Mouse (Mus musculus): ENCODE results near the gene Edem1. TPM values are rescaled to one million over a fixed set of nuclear protein-coding genes. Genes with fewer than 3 reads are reported as not detected.

Gene Edem1
- total RNA-seq, 2 experiments from 2014 or later = 25.0 to 27.2 TPM

- DNase-seq (ENCODE audit: extremely low spot score in 1 of 2, low spot score in 2 of 2) = no peak
These were observed 2.4 kb upstream of the Edem1 start for GRCm38 (mm10) chr6:108826070-108826469.

DNA sequence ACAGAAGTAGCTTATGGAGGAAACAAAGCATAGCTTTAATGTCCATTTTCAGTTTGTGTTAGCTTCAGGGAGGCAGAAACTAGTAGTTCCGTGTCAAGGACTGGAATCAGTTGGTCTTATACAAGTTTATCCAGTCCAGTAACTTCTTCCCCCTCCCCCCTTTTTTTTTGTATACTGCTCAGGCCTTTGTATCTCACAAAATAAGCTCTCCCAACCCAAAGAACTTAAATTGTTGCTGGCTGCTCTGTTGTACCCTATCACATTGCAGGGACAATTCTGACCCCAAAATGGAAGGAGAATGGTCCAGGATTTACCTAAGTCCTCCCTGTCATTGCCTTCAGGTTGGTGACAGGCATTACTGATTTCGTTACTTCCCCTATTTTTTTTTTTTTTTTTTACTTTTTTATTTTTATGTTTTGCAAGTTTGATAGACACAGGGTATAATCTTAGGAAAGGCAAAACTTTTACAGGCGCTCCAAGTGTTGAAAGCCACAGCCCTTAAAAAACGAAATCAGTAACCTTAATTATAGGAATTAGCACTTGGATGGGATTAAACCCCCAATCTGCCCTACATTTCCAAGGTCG, 1.0 kb upstream of the Edem1 start:
- no peak for DNase-seq (ENCODE audit: extremely low spot score in 1 of 2, low spot score in 2 of 2)
- intact Hi-C loops (cut with DNase I) = loop anchor here (5.0 kb wide), 1 partner anchor 45 kb away; the partner anchor contains the start of gene Arl8b

More at GRCm38 (mm10) chr6:108826070-108826469, 2.4 kb upstream of the Edem1 start:
- intact Hi-C loops (cut with DNase I) = loop anchor here (5.0 kb wide), 1 partner anchor 44 kb away; the partner anchor contains the start of gene Arl8b

DNA sequence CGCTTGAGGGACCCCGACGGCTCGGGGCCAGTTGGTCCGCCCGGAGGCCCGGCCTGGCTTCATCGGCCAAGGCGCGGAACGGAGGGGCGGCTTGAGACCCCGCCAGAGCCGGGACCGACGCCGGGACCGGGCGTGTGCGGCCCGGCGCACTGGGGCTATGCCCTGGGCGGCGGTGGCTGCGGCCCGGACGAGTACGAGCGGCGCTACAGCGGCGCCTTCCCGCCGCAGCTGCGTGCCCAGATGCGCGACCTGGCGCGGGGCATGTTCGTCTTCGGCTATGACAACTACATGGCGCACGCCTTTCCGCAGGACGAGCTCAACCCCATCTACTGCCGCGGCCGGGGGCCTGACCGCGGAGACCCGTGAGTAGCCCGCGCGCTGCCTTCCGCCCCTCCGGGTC, 431 bp downstream of the Edem1 start:
- intact Hi-C loops (cut with DNase I) = loop anchor here (5.0 kb wide), 1 partner anchor 47 kb away; the partner anchor contains the start of gene Arl8b
- peak in 1 of 2 experiments; percentile 58 for DNase-seq (ENCODE audit: extremely low spot score in 1 of 2, low spot score in 2 of 2)

DNA sequence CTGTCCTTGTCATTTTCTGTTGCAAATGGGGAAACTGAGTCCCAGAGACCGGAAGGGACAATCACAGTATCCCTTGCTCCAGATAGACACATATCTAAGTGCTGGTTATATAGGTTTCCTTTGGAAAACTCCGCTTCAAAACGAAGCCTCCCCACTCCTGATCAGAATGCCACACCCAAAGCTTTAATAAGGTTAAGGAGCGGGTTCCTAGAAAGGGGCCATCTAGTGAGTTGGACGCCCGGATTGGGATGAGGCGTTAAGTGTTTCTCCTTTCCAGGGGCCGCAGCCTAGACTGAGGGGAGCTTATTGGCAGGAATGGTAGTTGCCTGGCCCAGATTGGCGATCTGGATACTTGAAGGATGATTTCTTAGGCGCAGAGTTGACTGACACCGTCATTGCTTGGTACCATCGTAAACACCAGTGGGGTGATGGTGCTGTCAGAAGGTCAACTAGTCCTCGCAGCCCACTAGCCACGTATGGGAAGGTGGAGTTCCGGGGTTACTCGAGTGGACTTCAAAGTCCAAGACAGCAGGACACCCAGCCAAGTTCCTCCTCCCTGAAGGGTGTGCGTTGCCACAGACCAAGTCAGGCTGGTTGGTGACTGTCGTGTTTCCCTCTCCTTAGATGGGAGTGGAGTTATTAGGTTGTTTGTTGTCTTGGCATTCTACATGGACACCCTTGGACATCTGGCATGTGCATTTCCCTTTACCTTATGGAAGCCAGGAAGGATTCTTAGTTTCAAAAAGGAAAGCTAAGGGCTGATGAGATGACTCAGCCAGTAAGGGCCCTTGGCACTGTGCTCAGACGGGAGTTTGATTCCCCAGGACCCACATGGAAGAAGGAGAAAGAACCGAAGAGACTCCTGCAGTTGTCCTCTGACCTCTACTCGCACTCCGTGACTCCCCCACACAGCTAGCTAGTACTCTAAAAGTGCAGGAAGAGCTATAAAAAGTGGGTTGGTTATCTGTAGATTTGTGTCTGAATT, 1.2 kb downstream of the Edem1 start:
- intact Hi-C loops (cut with DNase I) = loop anchor here (5.0 kb wide), 1 partner anchor 47 kb away; the partner anchor contains the start of gene Arl8b
- DNase-seq (ENCODE audit: extremely low spot score in 1 of 2, low spot score in 2 of 2) = peak; percentile 27 to 38

GRCm38 (mm10) chr6:108832170-108832569, 3.7 kb downstream of the Edem1 start:
- DNase-seq (ENCODE audit: extremely low spot score in 1 of 2, low spot score in 2 of 2) = no peak
- intact Hi-C loops (cut with DNase I) = no loop called here

DNA sequence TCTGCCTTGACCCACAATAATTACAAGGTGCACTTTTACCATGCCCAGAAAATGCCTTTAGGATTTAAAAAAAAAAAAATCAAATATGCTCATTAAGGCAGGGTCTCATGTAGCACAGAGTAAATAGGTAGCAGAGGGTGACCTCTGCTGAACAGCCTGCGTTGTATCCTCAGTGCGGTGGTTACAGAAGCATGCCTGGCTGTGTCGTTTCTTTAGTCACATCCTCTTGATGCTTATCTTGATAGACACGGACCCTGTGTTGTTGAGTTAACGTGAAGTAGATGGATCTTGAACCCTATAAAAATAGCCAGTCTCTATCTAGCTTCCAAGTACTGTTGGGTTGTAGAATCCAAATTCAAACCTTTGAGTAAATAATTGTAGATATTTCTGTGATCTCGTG, 4.5 kb downstream of the Edem1 start:
- no peak for DNase-seq (ENCODE audit: extremely low spot score in 1 of 2, low spot score in 2 of 2)
- intact Hi-C loops (cut with DNase I) = no loop called here

GRCm38 (mm10) chr6:108833963-108834697, 5.7 kb downstream of the Edem1 start:
- intact Hi-C loops (cut with DNase I) = no loop called here
- no peak for DNase-seq (ENCODE audit: extremely low spot score in 1 of 2, low spot score in 2 of 2)

GRCm38 (mm10) chr6:108835765-108836691, 7.6 kb downstream of the Edem1 start:
- intact Hi-C loops (cut with DNase I) = no loop called here
- no peak for DNase-seq (ENCODE audit: extremely low spot score in 1 of 2, low spot score in 2 of 2)

- intact Hi-C loops (cut with DNase I) = no loop called here
- no peak for DNase-seq (ENCODE audit: extremely low spot score in 1 of 2, low spot score in 2 of 2)
These were observed 8.6 kb downstream of the Edem1 start for GRCm38 (mm10) chr6:108837081-108837480.

DNA sequence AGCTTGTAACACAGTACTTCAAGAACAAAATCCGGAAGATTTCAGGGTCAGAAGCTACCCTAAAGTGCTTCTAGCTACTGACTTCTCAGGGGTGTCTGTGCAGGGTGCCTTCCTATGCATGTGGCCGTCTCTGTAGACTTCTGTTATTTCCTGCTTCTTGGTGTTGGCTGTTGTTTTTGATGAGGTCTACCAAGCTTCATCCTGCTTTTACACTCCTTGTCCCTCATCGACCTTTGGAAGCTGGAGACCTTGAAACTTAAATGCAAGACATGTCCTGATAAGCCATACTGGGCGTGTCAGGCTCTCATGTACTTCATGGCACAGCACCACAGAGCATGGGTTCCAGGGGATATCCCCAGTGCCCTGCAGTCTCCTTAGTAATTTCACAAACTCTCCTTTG, 9.5 kb downstream of the Edem1 start:
- DNase-seq (ENCODE audit: extremely low spot score in 1 of 2, low spot score in 2 of 2) = no peak
- intact Hi-C loops (cut with DNase I) = no loop called here

DNA sequence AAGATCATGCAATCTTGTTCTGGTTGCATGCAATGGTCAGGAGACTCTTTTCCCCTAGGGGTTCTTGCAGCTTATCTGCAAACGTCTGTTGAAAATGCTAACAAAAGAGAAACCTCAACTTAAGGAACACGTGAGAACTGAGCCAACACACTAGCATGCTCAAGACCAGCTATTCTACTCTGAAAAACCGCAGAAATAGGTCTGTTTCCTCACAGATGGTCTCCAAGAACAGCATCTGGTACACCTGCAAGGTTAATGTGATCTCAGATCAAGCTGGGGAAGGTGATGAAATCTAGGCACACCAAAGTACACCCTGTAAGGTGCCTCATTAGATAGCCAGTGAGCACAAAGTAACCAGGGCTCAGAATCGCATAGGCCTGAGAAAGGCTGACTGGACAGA, 11.0 kb downstream of the Edem1 start:
- DNase-seq (ENCODE audit: extremely low spot score in 1 of 2, low spot score in 2 of 2) = no peak
- intact Hi-C loops (cut with DNase I) = no loop called here

DNA sequence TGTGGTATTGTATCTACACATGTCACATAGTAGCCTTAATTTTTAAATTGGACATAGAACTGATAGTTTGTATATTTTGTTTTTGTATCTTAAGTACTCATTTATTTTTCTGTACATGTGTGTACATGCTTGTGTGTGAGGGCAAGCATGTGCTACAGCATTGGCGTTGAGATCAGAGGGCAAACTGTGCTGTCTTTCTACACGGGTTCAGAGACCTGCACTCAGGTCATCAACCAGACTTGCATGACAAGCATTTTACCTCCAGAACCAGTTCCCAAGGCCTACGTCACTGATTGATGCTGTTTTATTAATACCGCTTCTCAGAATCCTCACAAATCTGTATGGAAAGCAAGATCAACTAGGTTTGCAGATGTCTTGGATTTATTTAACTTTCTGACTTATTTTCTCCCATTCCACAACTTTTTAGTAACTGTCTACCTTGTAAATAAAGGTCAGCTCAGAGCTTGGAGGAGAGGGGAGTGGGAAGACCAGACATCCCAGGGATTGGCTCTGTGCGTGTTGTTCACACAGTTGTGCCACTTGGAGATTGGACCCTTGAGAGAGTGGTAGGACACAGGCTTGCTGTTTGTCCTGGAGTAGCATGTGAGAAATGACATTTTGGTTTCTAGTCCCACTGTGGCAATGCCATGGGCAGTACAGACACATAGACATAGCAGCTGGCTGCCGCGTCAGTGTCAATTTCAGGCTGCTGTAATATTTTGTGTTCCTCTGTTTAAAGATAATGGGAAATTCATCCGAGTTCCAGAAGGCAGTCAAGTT, 12.6 kb downstream of the Edem1 start:
- intact Hi-C loops (cut with DNase I) = no loop called here
- no peak for DNase-seq (ENCODE audit: extremely low spot score in 1 of 2, low spot score in 2 of 2)

- DNase-seq (ENCODE audit: extremely low spot score in 1 of 2, low spot score in 2 of 2) = no peak
- intact Hi-C loops (cut with DNase I) = no loop called here
These were observed 15.2 kb downstream of the Edem1 start for GRCm38 (mm10) chr6:108843664-108844063.

DNA sequence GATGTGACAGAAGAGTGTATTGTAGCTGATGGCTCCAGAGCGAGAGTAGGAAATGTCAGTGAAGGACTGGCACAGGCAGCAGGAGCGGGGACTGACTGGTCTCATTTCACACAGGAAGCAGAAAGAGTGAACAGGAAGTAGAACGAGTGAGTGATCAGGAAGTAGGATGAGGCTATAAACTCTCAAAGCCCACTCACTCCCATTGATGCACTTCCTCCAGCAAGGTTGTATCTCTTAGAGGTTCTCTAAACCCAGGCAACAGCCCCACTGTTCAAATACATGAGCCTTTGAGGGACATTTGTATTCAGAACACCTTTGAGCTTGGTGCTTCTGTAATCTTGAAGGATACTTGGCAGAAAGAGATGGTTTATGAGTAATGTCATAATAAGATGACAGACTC, 15.7 kb downstream of the Edem1 start:
- intact Hi-C loops (cut with DNase I) = no loop called here
- DNase-seq (ENCODE audit: extremely low spot score in 1 of 2, low spot score in 2 of 2) = no peak

DNA sequence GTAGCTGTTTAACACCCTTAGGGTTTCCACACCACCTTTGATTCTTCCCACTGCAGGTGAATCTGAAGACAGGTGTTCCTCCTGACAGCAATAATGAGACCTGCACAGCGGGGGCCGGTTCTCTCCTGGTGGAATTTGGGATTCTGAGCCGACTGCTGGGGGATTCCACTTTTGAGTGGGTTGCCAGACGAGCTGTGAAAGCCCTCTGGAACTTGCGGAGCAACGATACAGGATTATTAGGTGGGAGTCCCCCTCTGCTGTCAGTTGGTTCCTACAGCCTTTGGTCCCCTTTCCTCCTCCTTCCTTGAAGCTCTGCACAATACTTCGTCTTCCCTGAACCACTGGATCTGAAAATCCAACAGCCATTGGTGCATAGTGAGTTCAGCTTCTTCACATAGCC, 16.3 kb downstream of the Edem1 start:
- no peak for DNase-seq (ENCODE audit: extremely low spot score in 1 of 2, low spot score in 2 of 2)
- intact Hi-C loops (cut with DNase I) = no loop called here

DNA sequence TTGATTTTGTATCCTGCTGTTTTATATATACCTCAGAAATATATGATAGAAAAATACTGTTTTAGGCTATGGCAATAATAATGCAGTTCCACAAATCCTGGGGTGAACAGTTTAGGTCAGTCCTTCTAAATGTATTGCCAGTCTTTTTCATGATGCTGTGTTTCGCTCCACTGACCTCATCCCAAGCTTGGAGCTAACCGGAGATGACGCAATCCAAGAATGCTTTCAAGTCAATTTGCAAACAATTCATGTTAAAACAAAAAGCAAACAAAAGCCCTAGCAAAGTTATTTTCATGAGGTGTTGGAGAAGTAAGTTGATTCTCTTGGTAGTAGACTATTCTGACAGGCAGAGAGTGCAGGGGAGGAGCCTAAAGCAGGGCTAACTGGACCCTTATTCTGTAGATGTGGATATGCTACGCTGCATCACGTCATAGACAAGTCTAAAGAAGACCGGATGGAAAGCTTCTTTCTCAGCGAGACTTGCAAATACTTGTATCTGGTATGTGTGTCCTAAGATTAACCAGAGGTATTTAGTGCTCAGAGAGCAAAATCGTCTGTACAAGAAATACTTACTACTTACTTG, 23.7 kb downstream of the Edem1 start:
- no peak for DNase-seq (ENCODE audit: extremely low spot score in 1 of 2, low spot score in 2 of 2)
- intact Hi-C loops (cut with DNase I) = no loop called here

- intact Hi-C loops (cut with DNase I) = no loop called here
- DNase-seq (ENCODE audit: extremely low spot score in 1 of 2, low spot score in 2 of 2) = no peak
These were observed 24.5 kb downstream of the Edem1 start for GRCm38 (mm10) chr6:108852986-108853385.

All from left cerebral cortex, postnatal 10 days (tissue).